Mouse (Mus musculus) erythroblast, adult 5-6 weeks (primary cell): Measurements from ENCODE around the gene Gnat2. TPM values are rescaled to one million over a fixed set of nuclear protein-coding genes. Genes with fewer than 3 reads are reported as not detected.

ENCODE experiments used
- ATAC-seq: replicated peaks from 2 replicates; pipeline ENCODE4 v1.8.0; 2016; ENCODE audit warnings: moderate number of reproducible peaks, mild to moderate bottlenecking, moderate TSS enrichment, inconsistent platforms; ENCODE audit not compliant: poor library complexity, low FRiP score, severe bottlenecking
- total RNA-seq, 2 experiments: library from RNA; stranded (forward) in 1 of 2; stranded (reverse) in 1 of 2; fragments of 150-400 nt in 1 of 2; fragments of 200-764, 138-1000 nt in 1 of 2; gene quantifications; 2 replicates each; pipeline versions ENCODE4 v1.2.3 to v1.2.4; 2015 to 2017; ENCODE audit warnings: low replicate concordance in 2 of 2

The Gnat2 gene
- total RNA-seq, 2 experiments from 2014 or later = 0.09 TPM; not detected in 1

DNA sequence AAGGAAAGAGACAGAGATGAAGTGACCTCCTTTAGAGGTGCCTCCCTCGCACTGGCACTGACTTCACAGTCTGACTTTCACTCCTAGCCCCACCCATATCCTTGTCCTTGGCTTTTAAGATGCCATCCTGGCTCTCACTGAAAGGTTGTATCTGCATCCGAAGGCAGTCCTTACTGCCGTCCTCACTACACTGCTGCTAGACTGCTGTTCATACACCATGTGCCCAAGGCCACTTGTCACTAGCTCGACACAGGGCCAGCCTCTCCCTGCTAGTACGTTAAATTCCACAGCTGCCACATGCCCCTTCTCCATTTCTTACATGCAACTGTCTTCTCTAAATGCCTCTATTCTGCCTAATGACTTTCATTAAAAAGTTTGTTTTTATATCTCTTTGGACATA, 18.7 kb downstream of the Gnat2 start:
- ATAC-seq = no peak

DNA sequence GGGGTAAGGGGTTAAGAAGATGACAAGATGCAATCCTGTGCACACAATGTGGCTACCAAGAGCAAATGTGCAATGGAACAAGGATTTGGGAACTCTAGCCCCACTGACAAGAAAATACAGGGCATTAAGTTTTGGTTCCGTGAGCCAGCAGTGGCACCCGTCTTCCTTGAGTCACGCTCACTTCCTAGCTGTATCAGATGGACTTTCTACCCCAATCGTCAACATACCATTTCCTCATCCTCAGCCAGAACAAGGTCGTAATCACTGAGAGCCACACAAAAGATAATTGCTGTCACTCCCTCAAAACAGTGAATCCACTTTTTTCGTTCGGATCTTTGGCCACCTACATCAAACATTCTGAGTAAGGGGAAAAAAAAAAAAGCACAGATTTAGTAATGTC, 19.7 kb downstream of the Gnat2 start:
- ATAC-seq = no peak

DNA sequence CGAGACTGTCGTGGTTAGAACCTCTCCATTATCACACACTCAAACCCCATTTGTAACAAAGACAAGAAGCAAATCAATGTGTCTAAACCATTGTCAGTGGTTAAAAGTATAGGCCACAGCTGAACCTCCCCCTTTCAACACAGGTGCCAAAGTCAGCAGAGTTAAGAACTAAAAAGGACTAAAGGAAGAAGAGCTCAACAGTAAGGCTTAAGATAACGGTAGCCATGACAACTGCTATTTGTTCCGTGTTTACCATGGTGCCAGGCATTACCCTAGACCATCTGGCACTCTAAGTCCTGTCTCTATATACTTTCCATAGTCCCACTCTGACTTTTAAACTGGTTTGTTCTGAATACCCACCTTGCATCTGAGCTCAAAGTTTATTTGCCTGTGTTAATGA, 20.1 kb downstream of the Gnat2 start:
- no peak for ATAC-seq

DNA sequence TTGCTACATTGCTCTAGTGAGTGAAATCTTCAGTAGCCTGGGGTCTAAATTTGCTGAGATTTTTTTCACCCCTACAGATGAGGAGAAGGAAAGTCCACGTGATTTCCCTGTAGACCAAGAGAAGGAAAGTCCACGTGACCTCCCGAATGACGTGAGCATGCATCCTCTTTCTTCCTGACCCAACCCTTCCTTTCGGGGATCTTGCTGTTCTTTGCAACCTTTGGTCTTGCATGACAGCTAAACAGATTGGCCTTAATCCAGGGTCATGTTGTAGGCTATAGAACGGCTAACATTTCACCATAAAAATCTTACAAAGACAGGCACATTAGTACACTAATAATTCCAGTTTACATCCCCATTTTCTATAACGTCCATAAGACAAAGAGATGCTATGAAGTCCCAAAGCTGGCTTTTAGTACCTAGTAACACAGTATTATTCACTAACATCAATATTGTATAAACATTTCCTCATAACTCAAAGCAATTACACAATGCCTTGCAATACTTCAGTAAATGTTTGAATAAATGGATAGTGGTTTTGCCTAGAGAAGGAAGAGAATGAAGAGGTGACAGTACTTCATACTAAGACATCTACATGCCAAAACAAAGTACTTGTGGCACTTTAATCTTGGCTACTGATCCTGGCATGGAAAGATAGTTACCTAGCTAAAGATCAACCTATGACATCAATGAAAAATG, 21.2 kb downstream of the Gnat2 start:
- no peak for ATAC-seq

DNA sequence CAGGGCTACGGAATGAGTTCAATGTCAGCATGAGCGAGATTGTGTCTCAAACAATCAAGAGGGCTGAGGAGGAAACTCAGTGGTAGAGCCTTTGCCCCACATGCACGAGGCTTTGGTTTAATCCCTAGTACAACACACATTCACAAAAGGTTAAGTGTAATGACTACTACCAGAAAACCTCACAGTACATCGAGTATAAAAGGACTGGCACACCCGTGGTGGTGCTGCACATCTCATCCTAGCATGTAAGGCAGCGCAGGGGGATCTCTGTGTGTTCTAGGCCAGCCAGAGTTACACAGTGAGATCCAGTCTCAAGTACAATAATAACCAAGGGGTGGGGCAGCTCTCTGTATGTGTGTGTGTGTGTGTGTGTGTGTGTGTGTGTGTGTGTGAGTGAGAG, 24.9 kb downstream of the Gnat2 start:
- ATAC-seq = no peak

DNA sequence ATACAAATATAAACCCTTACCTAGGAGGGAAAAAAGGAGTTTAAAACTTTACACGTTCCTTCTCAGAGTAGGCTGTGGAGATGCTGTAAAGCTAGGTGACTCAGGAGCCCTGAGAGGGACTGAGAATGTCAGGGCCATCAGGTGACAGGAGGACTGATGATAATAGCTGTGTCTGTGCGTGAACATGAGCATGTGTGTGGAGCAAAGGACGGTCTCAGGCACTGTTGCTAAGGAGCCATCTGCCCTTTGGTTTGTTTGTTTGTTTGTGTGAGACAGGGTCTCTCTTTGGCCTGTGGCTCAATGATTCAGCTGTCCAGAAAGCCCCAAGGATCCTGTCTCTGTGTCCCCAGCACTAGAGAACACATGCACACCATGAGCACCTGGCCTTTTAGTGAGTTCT, 28.5 kb downstream of the Gnat2 start:
- no peak for ATAC-seq

DNA sequence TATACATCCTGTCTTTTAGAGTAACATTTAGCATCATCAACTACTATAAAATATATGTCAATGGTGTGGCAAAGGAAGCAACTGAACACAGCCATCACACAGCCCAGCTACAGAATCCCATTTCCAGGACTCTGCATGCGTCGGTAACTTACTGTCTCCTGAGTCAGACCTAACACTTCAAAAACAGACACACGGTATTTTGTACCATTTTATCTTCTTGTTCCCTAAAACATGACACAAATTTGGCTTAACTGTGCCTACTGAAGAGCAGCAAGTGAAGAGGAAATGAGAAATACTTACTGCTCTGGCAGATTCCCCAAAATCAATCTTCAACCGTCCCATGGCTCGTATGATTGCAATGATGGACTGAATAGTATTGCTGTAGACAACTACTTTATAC, 30.7 kb downstream of the Gnat2 start:
- no peak for ATAC-seq

DNA sequence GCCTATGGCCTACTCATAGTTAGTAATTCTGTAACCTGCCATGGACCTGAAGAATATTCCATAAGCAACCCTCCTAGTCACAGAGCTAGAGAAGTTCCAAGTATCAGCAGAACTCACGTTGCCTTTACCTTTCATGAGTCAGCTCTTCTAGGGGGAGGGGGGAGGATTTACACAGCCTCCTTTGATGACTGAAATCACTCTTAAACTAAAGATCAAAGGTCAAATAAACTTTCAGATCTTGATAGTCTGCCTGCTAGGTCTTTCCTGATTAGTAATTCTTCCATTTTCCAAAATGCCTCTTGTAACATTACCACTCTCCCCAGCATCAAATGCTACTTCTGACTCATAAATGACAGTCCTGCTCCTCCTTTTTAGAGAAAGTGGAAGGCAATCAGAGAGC, 31.5 kb downstream of the Gnat2 start:
- ATAC-seq = no peak

DNA sequence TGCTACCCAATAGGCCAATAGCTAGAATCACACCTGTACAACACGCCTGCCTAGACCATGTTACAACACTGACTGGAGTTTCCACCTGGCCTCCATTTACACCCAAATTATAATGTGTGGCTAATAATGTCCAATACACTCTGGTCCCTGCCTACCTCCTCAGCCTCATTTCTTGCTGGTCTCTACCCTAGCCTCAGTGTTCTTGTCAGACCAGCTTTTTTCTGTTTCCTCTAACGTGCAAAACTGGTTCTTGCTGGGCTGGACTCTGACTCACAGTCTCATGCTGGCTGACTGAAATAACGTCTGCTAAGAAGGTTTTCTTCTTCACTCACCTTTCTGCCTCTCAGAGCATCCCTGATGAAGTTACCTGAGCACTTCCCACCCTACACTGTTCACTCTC, 33.7 kb downstream of the Gnat2 start:
- ATAC-seq = no peak

DNA sequence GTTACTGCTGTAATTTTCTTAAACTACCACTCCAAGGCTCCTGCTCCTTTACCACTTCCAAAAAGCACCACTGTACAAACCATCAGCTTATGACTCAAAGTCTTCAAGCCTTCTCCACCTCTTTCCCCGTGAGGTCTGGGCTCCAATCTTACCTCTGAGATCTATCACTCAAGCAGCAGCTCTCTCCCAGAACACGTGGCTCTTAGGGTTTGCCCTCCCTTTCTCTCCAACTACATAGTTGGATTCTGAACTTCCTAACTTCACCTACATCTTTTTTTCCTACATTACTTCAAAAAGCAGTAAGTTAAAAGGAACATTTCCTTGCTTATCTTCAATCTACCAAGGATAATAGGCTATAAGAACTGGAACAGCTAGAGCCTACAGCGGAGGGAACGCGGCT, 35.9 kb downstream of the Gnat2 start:
- no peak for ATAC-seq

DNA sequence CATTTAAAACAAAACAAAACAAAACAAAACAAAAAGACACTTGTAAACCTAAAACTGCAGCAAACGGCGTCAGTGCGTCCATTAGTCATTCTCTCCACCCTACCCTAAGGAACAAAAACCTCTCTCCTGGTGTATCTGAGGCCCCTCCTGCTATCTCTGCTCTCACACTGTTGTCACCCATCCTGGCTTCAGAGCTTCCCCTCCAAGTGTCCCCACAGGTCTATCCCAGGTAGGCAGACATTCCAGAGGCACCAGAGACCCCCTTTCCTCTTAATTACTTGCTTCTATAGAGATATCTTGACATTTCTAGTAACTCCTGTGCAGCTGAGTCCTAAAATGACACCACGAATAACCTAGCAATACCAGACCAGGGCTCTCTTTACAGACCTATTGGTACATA, 36.8 kb downstream of the Gnat2 start:
- no peak for ATAC-seq

DNA sequence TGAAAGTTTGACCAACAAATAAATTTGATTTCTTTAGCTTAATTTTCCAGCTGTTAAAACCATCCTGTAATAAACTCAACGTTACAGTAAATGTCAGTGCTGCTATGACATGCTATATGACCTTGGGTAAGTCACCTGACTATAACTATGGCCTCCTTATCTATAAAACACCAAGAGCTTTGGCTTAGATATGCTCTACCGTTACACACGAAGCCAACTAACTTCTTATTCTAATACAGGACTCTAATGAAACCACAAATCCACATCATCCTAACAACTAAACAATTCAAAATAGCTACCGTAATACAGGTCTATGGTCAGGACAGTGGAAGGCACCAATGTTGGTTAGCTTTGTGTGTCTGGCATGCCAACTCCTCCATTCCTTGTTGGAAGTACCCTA, 37.2 kb downstream of the Gnat2 start:
- ATAC-seq = no peak

DNA sequence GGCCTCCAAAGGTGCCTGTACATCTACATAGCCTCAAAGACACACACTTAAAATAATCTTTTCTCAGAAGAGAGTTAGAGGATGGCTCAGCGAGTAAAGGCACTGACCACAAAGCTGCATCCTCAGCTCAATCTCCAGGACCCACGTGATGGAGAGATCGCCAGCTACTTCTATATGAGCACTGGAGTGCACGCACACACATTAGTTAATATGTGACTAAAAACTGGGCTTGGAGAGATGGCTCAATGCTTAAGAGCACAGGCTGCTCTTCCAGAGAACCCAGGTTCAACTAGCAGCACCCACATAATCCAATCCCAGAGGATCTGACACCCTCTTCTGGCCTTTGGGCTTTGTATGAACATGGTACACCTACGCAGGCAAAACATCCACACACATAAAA, 38.6 kb downstream of the Gnat2 start:
- no peak for ATAC-seq

DNA sequence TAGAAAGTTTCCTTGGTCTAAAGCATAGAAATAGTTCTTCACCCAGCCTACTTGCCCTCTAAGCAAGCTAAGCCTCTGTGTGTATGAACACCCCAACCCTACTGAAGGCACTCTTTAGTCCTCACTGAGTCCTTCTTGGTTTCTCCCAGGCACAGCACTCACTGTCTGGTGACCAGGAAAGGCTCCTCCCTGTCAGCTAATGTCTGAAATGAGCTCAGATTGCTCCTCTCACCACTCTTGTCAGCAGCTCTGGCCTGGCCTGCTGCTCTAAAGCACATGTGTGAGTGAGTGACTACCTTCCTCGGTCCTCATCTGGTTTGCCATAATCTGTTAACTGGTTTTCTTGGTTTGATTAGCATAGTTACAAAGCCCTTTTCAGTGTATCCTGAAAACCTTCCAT, 39.2 kb downstream of the Gnat2 start:
- ATAC-seq = no peak

DNA sequence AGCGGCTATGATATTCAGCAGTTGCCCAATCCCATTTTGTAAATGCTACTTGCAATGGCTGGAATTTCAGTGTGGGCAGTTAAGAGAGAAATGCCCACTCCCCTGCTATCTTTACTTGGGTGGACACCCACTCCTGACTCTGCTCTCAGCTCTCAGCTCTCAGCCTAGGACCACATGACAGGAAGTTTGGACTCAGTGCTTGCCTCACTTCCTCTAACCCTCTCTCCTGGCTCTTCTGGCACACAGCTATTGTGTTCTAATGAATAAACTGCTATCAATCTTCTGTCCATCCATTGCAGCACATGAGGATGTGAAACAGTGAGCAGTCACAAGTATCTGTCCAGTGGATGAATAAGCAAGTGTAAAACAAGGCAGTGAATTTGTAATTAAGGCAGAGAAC, 39.9 kb downstream of the Gnat2 start:
- ATAC-seq = no peak

DNA sequence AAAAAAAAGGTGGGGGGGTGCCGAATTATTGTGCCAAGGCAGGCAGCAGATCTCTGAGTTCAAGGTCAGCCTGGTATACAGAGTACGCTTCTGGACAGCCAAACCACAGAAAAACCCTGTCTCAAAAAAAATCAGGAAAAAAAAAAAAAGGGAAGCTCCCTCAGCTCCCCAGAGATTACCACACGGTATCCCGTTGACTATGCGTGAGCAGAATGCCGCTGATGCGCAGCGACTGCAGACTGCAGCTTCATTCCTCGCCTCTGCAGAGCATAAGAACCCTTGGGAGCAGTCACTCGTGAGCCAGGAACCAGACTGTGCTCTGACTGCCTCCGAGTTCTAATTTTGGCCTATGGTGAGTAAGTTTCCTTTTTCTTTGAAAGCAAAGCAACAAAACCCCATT, 42.1 kb downstream of the Gnat2 start:
- no peak for ATAC-seq

DNA sequence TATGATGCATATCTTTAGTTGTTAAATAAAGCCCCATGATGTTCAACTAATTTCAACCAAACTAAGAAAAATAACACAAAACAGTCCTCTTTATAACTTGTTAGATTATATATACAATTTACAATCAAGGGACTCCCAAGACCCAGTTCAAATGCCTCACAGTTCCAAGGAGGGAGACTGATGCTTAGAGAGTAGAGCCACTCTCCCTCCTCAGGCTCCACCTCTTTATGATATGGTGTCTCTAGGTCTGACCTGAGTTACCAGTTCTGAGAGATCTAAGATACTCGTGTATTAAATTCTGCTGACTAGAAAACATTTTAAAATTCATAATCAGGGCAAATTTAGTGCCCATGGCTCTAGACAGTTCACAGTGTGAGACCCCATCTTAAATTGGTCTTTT, 46.5 kb downstream of the Gnat2 start:
- ATAC-seq = no peak

DNA sequence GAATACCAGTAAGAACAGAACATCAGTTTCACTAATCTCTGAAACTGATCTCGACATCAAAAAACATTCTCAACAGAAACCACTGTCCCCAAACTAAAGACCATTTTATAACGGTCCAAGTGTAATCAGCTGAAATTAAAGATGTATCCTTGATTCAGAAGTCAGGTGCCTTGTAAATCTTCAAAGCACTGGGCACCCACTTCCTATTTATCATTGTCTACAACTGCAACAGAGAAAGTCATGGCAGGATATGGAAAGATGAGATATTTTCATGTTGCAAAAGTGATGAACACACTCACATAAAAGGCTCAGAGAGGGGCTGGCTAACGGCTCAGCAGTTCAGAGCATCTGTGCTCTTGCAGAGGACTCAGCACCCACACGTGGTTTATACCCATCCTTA, 48.2 kb downstream of the Gnat2 start:
- no peak for ATAC-seq

DNA sequence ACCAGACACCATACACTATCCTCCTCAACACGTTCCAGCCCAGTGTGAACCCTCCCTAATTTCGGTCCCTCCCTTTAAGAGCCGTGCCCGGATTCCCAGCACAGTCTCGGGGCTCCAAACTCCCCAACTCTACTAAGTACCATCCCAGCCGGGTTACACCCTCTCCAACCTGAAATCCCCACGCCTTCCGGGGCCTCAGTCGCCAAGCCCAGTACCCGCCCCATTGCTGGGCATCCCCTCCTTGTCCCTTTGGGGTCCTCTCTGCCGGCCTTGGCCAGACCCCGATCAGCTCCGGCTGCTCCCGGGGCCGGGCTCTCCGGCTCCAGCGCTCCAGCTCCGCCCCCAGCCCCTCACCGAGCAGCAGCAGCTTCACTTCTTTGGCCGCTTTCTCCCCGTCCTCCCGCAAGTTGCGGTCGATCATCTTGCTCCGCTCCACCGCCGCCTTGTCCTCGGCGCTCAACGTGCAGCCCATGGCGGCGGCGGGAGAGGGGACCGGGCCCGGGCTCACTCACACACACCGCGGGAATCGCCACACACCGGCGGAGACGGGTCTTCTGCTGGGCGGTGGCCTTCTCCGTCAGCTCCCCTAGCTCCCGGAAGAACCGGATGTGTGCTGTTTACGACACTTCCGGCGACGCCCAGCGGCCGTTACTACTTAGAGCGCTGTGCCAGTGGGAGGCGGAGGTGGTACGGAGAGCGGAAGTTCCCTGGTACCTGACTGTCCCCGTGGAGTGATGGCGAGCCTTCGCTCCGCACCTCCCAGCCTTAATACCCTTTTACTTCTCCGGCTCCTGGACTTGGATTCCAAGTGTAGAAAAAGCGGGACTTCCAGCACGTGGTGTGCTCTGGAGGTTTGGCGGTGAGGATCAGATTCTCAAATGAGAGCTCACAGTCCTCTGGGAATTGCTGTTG, 53.2 kb downstream of the Gnat2 start, which contains the start of gene Gnai3:
TSS of gene Gnai3 (minus strand) at position 613 of the 912 bp plus-strand sequence.
- peak; percentile 94 for ATAC-seq

DNA sequence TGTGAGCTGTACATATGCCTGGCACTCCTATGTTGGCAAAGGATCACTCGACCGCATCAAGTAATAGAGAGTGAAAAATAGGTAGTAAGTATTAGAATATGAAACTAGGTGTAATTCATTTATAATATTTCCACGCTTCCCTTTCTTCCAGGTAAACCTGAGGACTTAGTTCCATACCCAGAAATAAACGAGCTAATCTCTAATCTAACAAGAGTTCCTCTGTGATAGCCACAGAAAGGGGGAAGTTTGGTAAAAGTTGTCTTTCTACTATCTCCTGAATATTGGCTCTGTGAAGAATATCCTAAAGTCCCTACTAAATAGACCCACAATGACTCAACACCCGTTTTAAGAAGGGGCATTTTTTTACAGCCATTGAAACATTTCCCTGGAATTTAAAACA, 54.1 kb downstream of the Gnat2 start:
- no peak for ATAC-seq
